Mouse (Mus musculus): Measurements from ENCODE around the gene Sh3d19. TPM values are rescaled to one million over a fixed set of nuclear protein-coding genes. Genes with fewer than 3 reads are reported as not detected.
"Not testable (repeated sequence)": the region's sequence is repeated elsewhere in the genome, so short reads cannot be mapped to it uniquely, and the experiment has no call there.

Sh3d19 gene
- polyA plus RNA-seq, 1 experiment from 2014 or later, result 11.1 TPM

GRCm38 (mm10) chr3:86104433-86104832 lies 133.5 kb downstream of the Sh3d19 start:
- not testable (repeated sequence) for H3K36me3 ChIP-seq; H3K4me2 ChIP-seq; ATAC-seq (replicated peaks; ENCODE audit: insufficient number of reproducible peaks, insufficient read depth, low FRiP score, low read depth); H3K9ac ChIP-seq; H3K27me3 ChIP-seq; H3K4me1 ChIP-seq (replicated peaks); H3K9me3 ChIP-seq (replicated peaks); H3K27ac ChIP-seq; H3K4me3 ChIP-seq
- WGBS, result 84% methylated on average over 7 of the region's 7 CpGs

- H3K27ac ChIP-seq, result no peak overlapping the region
- no peak overlapping the region for H3K9ac ChIP-seq
- ATAC-seq (replicated peaks; ENCODE audit: insufficient number of reproducible peaks, insufficient read depth, low FRiP score, low read depth), result no peak
- no peaks in the 10 kb centered on the region for H3K27me3 ChIP-seq
- peaks cover under 1% of the 10 kb centered on the region; the same call in 1 of the 2 replicates for H3K4me1 ChIP-seq (replicated peaks)
- H3K9me3 ChIP-seq (replicated peaks), result no peaks in the 10 kb centered on the region
- H3K4me2 ChIP-seq, result no peak overlapping the region
- WGBS, result 81% methylated on average over 4 of the region's 4 CpGs
- no peaks in the 10 kb centered on the region; the same call in 1 of the 2 replicates for H3K36me3 ChIP-seq
- H3K4me3 ChIP-seq, result no peak overlapping the region
These were observed 134.0 kb downstream of the Sh3d19 start for GRCm38 (mm10) chr3:86104909-86105308.

- 93% methylated on average over 8 of the region's 8 CpGs for WGBS
- no peak for ATAC-seq (replicated peaks; ENCODE audit: insufficient number of reproducible peaks, insufficient read depth, low FRiP score, low read depth)
- no peak overlapping the region for H3K27ac ChIP-seq
These were observed 135.2 kb downstream of the Sh3d19 start for GRCm38 (mm10) chr3:86106086-86106632.

DNA sequence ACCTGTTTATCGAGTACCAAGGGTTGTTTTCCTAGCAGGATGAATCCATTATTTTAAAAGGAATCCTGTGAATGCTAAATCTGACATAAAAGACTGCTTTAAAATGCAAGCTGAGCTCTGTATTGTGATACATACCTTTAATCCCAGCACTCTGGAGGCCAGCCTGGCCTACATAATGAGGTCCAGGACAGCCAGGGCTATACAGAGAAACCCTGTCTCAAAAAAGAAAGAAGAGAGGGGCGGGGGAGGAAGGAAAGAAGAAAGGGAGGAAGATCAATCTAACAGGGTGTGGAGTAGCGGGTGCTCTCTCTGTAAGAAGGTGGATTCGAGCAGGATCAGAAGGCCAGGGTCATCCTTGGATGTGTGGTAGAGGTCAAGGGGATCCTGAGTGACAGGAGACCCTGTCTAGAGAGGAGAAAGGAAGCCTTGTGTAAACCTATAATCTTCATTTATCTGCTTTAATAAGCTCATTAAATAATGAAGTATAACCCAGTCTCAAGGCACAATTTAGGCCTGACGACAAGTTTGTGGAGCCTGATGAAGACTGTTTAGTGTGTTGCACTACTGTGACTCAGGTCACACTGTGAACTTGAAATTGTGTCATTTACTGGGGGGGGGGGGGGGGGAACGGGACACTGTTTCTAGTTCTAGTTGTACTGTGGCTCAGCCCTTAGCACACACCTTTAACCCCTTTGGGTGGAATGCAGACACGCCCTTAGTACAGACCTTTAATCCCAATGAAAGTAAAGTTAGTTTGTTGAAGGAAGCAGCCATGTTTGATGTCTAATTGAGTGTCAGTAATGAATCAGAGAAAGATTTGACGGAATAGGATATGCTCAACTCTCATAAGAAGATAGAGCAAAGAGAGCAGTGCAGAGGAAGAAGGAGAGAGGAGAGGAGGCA lies 137.0 kb downstream of the Sh3d19 start:
- H3K9ac ChIP-seq, result no peak overlapping the region
- H3K4me2 ChIP-seq, result no peak overlapping the region
- 82% methylated on average over 8 of the region's 8 CpGs for WGBS
- H3K9me3 ChIP-seq (replicated peaks), result no peaks in the 10 kb centered on the region
- no peak for ATAC-seq (replicated peaks; ENCODE audit: insufficient number of reproducible peaks, insufficient read depth, low FRiP score, low read depth)
- no peaks in the 10 kb centered on the region for H3K27me3 ChIP-seq
- H3K27ac ChIP-seq, result no peak overlapping the region
- H3K4me1 ChIP-seq (replicated peaks), result peaks cover 4% of the 10 kb centered on the region; the same call in 1 of the 2 replicates
- no peak overlapping the region for H3K4me3 ChIP-seq
- H3K36me3 ChIP-seq, result no peaks in the 10 kb centered on the region; the same call in 1 of the 2 replicates

More at GRCm38 (mm10) chr3:86106086-86106632, 135.2 kb downstream of the Sh3d19 start:
- no peak overlapping the region for H3K4me3 ChIP-seq
- H3K36me3 ChIP-seq, result no peaks in the 10 kb centered on the region; the same call in 1 of the 2 replicates
- H3K27me3 ChIP-seq, result no peaks in the 10 kb centered on the region
- H3K4me1 ChIP-seq (replicated peaks), result peaks cover 4% of the 10 kb centered on the region; the same call in 1 of the 2 replicates
- no peak overlapping the region for H3K4me2 ChIP-seq
- no peaks in the 10 kb centered on the region for H3K9me3 ChIP-seq (replicated peaks)
- H3K9ac ChIP-seq, result no peak overlapping the region

DNA sequence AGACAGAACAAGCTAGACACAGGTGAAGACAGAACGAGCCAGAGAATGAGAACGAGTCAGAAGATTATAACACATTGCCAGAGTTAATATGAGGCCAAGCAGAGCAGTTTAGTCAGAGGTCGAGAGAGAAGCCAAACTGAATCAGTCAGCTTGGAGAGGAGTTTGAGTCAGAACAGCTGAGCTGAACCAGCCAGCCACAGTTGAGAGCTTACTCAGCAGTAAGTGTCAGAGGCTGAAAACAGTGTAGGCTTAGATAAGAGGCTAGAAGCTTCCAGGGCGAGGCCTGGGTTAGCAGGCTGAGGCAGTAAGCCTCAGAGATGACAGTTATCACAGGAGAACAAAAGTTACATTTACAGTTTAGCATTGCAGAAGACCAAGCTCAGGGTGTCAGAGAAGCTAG lies 137.7 kb downstream of the Sh3d19 start:
- no peak overlapping the region for H3K9ac ChIP-seq
- no peak overlapping the region for H3K4me3 ChIP-seq
- H3K36me3 ChIP-seq, result no peaks in the 10 kb centered on the region; the same call in 1 of the 2 replicates
- WGBS, result 67% methylated on average over 4 of the region's 4 CpGs
- H3K27ac ChIP-seq, result no peak overlapping the region
- ATAC-seq (replicated peaks; ENCODE audit: insufficient number of reproducible peaks, insufficient read depth, low FRiP score, low read depth), result no peak
- H3K4me1 ChIP-seq (replicated peaks), result peaks cover 4% of the 10 kb centered on the region; the same call in 1 of the 2 replicates
- H3K4me2 ChIP-seq, result no peak overlapping the region
- no peaks in the 10 kb centered on the region for H3K27me3 ChIP-seq
- H3K9me3 ChIP-seq (replicated peaks), result no peaks in the 10 kb centered on the region

DNA sequence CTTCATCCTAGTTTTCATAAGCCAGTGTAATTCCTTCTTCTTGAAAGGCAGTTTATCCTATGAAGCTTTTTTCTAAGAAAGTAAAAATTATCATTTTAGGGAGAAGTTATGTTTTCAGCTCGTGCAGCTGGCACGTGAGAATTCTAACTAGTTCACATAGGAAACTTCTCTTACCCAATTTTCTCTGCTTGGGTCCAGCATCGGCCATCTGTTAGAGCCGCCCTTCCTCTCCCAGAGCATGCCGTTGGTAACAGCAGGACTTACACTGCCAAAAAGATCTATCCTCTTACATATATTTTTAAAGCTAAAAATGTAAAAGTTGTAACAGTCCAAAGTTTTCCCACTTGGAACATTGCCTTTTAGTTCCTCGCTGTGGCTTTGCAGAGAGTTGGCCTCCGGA lies 138.2 kb downstream of the Sh3d19 start:
- Histone ChIP-seq H3K9me3 (replicated peaks) (no peaks in the 10 kb centered on the region), H3K27me3 (no peaks in the 10 kb centered on the region), H3K27ac (no peak overlapping the region), H3K9ac (no peak overlapping the region), H3K4me2 (no peak overlapping the region), H3K4me3 (no peak overlapping the region), H3K4me1 (replicated peaks) (peaks cover 4% of the 10 kb centered on the region; the same call in 1 of the 2 replicates), H3K36me3 (no peaks in the 10 kb centered on the region; the same call in 1 of the 2 replicates)
- WGBS, result 79% methylated on average over 7 of the region's 7 CpGs
- no peak for ATAC-seq (replicated peaks; ENCODE audit: insufficient number of reproducible peaks, insufficient read depth, low FRiP score, low read depth)

GRCm38 (mm10) chr3:86110077-86110476 lies 139.2 kb downstream of the Sh3d19 start:
- no peaks in the 10 kb centered on the region for H3K9me3 ChIP-seq (replicated peaks)
- 16% methylated on average over 10 of the region's 10 CpGs for WGBS
- peak; percentile 60; the same call in 1 of the 2 replicates for ATAC-seq (replicated peaks; ENCODE audit: insufficient number of reproducible peaks, insufficient read depth, low FRiP score, low read depth)
- no peaks in the 10 kb centered on the region; the same call in 1 of the 2 replicates for H3K36me3 ChIP-seq
- no peak overlapping the region for H3K9ac ChIP-seq
- no peaks in the 10 kb centered on the region for H3K27me3 ChIP-seq
- H3K27ac ChIP-seq, result no peak overlapping the region
- peak overlapping the region; percentile 57 for H3K4me2 ChIP-seq
- peaks cover 4% of the 10 kb centered on the region; the same call in 1 of the 2 replicates for H3K4me1 ChIP-seq (replicated peaks)
- peak overlapping the region; percentile 18; the same call in 1 of the 2 replicates for H3K4me3 ChIP-seq

- Histone ChIP-seq H3K9ac (no peak overlapping the region), H3K9me3 (replicated peaks) (0 out of 2 replicates have a peak, but pooled peaks cover 3% of the 10 kb centered on the region), H3K36me3 (peaks cover 8% of the 10 kb centered on the region; the same call in 1 of the 2 replicates), H3K27me3 (no peaks in the 10 kb centered on the region), H3K4me1 (replicated peaks) (peaks cover 4% of the 10 kb centered on the region; the same call in 1 of the 2 replicates), H3K4me2 (no peak overlapping the region), H3K4me3 (no peak overlapping the region), H3K27ac (no peak overlapping the region)
- no peak for ATAC-seq (replicated peaks; ENCODE audit: insufficient number of reproducible peaks, insufficient read depth, low FRiP score, low read depth)
- WGBS, result 84% methylated on average over 7 of the region's 7 CpGs
These were observed 141.9 kb downstream of the Sh3d19 start for GRCm38 (mm10) chr3:86112766-86113165.

DNA sequence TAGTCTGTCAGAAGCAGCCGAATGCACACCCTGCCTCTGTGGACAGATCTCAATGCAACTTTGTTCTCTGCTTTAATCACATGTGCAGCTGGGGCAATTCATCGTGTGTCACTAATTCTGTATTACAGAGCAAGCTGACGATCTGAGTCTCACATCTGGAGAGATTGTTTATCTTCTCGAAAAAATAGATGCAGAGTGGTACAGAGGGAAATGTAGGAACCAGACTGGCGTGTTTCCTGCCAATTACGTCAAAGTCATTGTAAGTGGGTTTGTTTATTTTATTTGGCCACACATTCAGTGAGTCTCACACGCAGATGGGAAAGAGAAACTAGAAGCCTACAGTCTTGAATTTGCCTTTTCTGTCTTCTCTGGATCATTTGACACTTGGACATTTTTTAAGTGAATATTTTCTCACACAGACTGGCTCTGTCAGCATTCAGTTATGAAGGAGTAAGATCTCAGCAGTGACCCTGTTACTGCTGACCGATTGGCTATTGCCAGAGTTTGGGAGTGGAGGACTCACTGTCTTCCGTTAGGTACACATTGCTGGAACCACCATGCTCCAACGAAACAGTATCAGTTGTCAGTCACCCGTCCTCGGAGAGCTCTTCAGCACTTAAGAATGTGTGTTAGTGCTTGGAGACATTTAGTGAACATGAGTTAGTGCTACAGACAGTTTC lies 143.9 kb downstream of the Sh3d19 start:
- H3K4me1 ChIP-seq (replicated peaks), result peaks cover 4% of the 10 kb centered on the region; the same call in 1 of the 2 replicates
- H3K27ac ChIP-seq, result no peak overlapping the region
- 60% methylated on average over 12 of the region's 12 CpGs for WGBS
- H3K9ac ChIP-seq, result no peak overlapping the region
- no peaks in the 10 kb centered on the region for H3K27me3 ChIP-seq
- ATAC-seq (replicated peaks; ENCODE audit: insufficient number of reproducible peaks, insufficient read depth, low FRiP score, low read depth), result no peak
- 0 out of 2 replicates have a peak, but pooled peaks cover 3% of the 10 kb centered on the region for H3K9me3 ChIP-seq (replicated peaks)
- peaks cover 8% of the 10 kb centered on the region; the same call in 1 of the 2 replicates for H3K36me3 ChIP-seq
- no peak overlapping the region for H3K4me2 ChIP-seq
- no peak overlapping the region for H3K4me3 ChIP-seq

GRCm38 (mm10) chr3:86116951-86117350 lies 146.0 kb downstream of the Sh3d19 start:
- no peak for ATAC-seq (replicated peaks; ENCODE audit: insufficient number of reproducible peaks, insufficient read depth, low FRiP score, low read depth)

More at GRCm38 (mm10) chr3:86116951-86117350, 146.0 kb downstream of the Sh3d19 start:
- H3K27ac ChIP-seq, result no peak overlapping the region
- no peaks in the 10 kb centered on the region for H3K4me1 ChIP-seq (replicated peaks)
- H3K4me3 ChIP-seq, result no peak overlapping the region
- H3K9ac ChIP-seq, result no peak overlapping the region
- H3K27me3 ChIP-seq, result no peaks in the 10 kb centered on the region
- 82% methylated on average over 4 of the region's 4 CpGs for WGBS
- H3K9me3 ChIP-seq (replicated peaks), result 0 out of 2 replicates have a peak, but pooled peaks cover 3% of the 10 kb centered on the region
- no peak overlapping the region for H3K4me2 ChIP-seq
- peaks cover 14% of the 10 kb centered on the region; the same call in 1 of the 2 replicates for H3K36me3 ChIP-seq

All from heart, embryonic 15.5 days (tissue).